Mouse (Mus musculus): Measurements from ENCODE around the gene Gm28635.

The Gm28635 gene

GRCm38 (mm10) chr2:84579311-84579710, 98.5 kb downstream of the Gm28635 start:
- no peak for DNase-seq

- no peak for DNase-seq
Measured at GRCm38 (mm10) chr2:84574130-84574529, 103.7 kb downstream of the Gm28635 start.

- DNase-seq, result no peak
Measured at GRCm38 (mm10) chr2:84556888-84557514, 120.8 kb downstream of the Gm28635 start.

Data from right cerebral cortex, postnatal 4 days (tissue).